Mouse (Mus musculus) common myeloid progenitor, adult 5-6 weeks (primary cell): ENCODE data around the gene Col25a1. TPM values are rescaled to one million over a fixed set of nuclear protein-coding genes. Genes with fewer than 3 reads are reported as not detected.

ENCODE experiments used
- ATAC-seq: replicated peaks from 2 replicates; pipeline ENCODE4 v1.8.0; 2016; ENCODE audit warnings: low read depth, mild to moderate bottlenecking, moderate TSS enrichment, inconsistent platforms; ENCODE audit not compliant: poor library complexity, severe bottlenecking
- total RNA-seq: library from RNA; stranded (forward); fragments of 200-1000, 187-1606 nt; gene quantifications from 2 replicates; pipeline ENCODE4 v1.2.3, GENCODE M21; 2017

Col25a1 gene
- total RNA-seq, result not detected in 2 replicates

DNA sequence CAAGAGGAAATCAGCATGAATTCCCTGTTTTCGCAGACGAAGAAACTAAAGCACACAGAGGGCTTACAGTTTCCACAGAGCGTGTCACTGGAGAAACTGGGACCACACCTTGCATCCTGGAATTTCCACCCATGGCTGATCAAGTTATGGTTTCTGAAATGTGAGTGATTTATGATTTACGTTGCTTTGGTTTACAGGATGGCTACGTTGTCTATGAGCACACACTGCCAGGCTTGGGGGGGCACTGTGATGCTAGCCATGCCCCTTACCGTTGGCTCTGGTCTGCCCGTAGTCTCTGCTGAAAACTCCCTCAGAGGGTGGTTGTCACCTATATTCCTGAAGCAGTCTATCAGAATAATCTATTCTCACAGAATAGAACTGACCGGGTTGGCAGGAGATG, at the start of gene Col25a1:
TSS of gene Col25a1 (plus strand) at position 301 of the 400 bp plus-strand sequence.
- ATAC-seq, result no peak

DNA sequence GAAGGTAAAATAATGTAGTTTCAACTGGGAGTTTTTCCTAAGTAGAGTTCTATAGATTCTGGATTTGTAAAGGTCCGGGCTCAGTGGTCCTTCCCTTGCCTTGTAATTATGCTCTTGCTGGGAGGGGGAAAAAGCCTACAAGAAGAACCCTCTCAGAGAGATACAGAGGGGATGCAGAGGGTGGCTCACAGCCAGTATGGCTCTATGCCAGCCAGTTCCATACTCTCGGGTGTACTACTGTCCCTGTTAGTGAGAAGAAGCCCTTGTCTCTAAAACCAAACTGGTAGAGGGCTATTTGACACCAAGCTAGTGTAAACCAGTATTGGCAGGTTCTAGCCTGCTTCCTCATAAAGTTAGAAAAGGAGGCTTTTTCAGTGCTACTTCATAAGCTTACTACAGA, 48.0 kb upstream of the Col25a1 start:
- ATAC-seq, result no peak

DNA sequence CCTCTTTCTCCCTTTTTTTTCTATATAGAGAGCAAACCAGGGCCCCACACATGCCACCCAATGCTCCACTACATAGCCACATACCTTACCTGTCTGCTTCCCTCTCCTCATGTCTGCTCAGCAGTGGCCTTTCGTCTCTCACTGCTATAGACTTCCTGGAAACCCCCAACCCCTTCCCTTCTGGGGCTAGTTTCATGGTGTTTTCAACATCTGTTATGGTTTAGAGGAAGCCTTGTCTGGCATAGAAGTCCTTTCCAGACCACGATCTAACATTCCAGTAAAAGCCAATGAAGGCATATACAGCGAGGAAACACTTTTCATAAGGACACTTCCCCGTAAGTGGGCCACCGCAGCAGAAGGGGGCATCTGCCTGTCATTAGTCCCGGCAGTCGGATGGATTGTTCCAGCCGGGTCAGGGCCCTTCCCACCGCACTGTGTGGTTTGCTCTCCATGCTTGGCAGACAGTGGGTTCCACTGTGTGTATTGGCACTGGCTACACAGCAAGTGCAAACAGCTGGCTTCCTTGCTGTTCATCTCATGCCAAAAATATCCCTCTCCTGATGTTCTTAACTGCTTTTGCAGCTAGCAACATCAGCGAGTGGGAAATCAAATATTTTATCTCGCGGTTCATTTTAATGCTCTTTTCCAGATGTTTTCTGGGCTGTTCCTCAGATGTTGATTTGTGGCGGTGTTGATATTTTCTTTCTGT, 44.8 kb upstream of the Col25a1 start:
- no peak for ATAC-seq

DNA sequence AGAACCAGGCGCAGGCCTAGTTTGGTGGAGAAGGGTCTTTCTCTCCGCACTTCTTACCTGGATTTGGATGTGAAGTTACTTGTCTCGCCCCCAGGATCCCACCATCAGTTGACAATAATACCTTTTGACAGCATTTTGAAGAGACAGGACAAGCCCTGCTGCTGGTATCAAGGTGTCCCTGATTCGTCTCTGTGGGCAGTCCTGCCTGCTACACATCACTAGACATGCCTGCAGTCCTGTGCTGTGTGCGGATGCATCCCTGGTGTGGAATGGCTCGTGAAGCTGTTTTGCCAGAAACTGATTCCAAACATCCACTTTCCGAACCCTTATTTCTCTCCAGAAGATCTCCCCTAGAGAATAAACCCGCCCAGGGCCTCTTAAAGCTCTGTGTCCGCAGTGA, 43.8 kb upstream of the Col25a1 start:
- no peak for ATAC-seq

DNA sequence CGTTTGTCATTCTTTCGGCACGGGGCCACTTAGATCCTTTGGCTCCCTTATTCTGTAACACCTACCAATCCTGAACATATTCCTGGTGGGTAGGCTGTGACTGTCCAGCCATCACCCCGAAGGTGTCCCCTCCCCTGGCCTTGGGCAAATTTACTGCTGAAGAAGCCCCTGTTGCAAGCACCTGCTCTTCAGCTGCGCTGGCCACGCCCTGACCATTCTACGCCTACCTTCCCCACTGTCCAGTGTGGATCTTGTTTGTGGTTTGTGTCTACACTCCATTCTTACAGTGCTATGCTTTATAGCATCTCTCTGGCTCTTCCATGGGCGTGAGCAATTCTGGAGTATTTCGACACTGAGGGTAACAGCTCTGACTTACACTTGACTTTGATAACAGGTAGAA, 42.6 kb upstream of the Col25a1 start:
- no peak for ATAC-seq

DNA sequence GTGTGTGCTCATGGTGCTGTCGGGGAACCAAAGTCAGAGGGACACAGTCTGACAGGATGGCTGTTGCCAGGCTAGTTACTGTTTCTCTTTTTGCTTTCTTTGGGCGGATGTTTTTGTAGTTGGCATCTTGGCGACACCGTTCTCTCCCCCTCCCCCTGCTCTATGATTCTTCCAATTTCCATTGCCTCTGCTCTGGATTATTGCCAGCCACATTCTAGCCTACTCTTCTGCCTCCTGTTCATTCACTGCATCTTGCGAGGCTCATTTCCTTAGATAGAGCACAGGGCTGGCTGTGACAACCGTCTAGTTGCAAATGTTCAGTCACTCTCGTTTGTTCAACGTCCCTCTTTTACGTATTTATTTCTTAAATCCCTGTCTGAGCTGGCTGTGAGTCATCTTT, 40.8 kb upstream of the Col25a1 start:
- no peak for ATAC-seq

DNA sequence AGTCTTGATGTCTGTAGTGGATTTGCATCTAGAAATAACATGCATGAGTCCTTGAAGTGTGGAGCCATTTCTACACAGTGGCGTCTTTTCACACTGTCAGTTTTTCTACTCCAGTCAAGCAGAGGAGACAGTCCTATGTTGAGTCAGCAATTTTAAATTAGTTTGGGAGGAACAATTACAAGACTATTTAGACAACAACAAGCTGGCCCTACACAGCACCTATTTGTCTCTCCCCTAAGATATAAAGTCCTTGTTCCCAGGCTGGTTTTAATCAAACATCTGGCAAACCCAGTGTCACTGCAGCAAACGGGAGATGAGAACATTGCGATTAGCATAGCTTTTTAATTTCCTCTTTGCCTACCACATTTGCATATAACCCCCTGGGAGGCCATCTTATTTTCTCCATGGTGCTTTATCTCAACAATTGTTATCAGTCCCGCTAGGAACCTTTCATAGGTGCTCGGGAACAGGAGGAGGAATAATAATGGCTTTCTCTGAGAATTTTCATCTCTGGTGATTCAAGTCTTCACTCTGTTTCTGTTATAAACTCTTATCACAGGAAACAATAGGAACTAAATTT, 37.1 kb upstream of the Col25a1 start:
- ATAC-seq, result no peak

DNA sequence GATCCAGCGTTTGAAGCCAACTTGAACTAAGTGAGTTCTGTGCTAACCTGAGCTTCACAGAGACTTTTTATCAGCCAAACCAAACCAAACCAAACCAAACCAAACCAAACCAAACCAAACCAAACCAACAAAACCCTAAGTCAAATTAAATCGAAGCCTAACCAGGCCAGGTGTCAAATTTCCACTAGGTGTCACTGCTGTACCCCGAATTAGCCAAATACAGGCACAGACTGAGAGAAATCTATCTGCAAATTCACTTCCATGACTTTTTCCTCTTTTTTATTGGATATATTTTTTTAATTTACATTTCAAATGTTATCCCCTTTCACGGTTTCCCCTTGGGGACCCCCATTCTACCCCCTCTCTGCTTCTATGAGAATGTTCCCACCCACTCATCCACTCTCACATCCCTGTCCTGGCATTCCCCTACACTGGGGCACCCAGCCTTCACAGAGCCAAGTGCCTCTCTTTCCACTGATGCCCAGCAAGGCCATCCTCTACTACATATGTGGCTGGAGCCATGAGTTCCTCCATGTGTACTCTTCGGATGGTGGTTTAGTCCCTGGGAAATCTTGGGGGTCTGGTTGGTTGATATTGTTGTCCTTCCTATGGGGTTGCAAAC, 36.0 kb upstream of the Col25a1 start:
- ATAC-seq, result peak; percentile 78

DNA sequence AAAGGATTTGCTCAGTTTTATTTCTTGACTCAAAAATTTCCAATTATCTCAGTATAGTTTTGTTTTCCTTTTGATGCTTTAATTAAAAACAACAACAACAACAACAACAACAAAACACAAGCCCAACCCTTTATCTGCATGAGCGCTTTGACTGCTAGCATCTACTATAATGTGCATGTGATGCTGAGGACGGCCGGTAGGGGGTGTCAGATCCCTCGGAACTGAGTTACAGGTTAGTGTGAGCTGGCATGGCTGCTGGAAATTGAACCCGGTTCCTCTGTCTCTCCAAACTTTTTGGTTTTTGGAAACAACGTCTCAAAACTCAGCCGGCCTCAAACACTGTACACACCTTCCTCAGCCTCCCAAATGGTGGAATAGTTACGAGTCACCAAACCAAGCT, 27.8 kb upstream of the Col25a1 start:
- peak; percentile 87 for ATAC-seq

DNA sequence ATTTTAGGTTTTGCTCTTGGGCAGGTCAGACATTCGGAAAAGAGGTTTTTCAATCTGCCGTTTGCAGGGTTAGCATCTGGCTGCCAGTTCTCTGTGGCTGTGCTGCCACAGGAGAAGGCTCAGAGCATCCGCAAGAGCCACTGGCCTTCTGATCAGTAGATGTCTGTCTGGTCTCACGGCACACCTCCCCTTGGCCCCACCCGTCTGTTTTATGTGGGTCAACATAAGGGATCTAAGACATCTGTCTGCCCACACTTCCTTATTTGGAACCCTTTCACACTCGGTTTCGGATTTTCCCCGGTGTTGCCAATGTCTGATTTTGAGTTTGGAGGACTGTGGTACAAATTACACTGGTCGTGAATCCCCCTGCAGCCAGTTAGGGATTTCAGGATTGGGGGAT, 26.8 kb upstream of the Col25a1 start:
- ATAC-seq, result no peak

DNA sequence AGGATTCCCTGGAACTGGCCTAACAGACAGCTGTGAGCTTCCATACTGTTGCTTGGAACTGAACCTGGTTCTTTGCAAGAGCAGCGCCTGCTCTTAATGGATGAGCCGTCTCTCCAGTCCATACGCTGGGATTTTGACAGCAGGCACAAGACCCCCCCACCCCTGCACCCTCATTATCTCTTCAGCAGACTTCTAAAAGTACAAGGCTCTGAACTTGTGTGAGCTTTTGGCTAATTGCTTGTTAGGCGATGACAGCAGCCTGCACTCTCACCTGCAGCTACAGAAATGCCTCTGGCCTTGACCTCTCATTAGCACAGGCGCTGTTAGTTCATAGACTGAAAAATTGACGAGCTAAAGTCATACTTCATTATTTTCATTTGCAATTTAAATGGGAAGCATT, 14.4 kb upstream of the Col25a1 start:
- no peak for ATAC-seq

DNA sequence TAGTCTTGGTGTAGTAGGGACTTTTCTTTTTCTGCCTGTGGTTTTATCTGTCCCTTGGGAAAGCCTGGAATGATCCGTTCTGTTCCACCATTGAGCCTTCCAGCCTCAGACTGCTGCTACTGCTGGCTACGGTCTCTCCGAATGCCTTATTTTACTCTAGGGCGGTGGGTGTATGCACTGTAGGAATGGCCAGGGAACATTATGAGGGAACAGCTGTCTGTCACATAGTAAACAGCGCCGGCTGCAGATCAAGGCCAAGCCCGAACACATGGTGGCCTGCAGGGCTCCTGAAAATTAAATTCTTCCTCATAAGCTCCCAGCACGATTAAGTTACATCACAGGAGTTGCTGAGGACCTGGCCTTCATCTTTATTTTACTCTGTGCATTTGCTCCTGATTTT, 3.5 kb upstream of the Col25a1 start:
- no peak for ATAC-seq

DNA sequence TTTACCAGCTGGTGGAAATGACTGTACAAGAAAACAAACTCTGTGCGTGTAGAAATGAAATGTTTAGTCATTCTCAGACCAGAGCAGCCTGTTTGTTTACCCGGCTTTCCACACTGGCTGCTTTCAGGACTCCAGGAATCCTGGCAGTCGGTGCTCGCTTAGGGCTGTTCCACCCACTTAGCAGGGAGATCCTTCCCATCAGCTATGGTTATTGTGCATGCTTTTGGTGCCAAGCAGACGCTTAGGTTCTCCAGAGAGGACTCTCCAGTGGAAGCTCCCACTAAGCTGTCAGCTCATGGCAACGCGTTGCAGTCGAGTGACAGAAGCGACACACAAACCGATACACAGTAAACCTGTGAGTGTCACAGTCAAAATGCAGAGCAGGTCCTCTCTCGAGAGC, 2.7 kb upstream of the Col25a1 start:
- ATAC-seq, result no peak

DNA sequence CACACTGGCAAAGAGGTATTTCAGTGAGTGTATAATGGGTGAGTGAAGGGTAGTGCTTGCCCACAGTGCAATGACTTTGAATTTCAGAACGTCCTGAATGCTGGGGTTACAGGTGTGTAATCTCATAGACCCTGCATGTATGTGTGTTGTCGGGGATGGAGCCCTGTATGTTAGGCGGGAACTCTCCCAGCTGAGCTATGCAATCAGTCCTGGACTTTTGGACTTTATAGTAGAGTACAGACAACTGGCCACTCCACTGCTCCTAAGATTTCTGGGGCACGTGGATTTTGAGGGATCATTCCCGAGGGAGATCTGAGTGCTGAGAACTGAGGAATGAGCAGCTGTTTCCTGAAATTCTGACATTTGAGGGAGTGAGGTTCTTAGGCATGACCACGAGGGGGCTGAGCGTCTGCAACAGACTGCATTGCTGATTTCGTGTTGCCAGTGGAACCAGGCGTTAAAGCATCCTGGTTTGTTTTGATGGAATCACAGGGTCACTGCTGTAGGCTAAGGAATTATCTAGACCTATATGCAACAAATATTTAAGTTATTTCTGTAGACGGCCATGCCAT, 1.6 kb upstream of the Col25a1 start:
- ATAC-seq, result no peak

DNA sequence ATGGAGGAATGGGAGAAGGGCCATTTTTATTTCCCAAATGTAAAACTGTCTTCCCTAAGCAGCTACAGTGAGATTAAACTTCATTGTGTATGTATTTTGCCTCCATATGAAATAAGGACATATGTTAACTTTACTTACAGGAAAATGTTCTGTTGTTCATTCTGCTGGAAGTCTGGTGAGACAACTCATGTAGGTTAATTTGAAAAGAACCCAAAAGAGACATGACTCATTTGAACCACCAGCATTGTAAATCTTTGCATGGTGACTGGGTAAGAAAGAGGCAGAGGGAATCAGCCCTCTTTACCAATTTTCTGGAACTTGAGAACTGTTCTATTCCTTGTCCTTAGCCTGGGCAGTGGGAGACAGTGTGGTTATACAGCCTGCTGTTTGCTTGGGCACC, 5.9 kb downstream of the Col25a1 start:
- no peak for ATAC-seq

DNA sequence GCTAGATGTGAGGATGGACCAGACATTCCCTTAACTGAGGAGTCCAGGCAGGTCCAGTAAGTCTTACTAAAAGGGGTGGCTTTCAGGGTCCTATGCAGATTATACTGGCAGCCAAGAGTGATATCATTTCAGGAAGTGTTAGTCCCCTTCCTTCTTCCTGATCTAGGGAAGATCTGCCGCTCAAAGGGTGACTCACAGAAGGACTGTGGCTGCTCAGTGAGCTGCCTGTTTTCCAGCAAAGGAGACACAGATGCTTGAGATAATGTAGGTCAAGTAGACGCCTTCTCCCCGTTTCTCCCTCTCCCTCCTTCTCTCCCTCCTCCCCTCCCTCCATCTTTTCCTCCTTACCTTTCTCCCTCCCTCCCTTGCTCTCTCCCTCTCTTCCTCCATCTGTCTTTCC, 6.3 kb downstream of the Col25a1 start:
- no peak for ATAC-seq

DNA sequence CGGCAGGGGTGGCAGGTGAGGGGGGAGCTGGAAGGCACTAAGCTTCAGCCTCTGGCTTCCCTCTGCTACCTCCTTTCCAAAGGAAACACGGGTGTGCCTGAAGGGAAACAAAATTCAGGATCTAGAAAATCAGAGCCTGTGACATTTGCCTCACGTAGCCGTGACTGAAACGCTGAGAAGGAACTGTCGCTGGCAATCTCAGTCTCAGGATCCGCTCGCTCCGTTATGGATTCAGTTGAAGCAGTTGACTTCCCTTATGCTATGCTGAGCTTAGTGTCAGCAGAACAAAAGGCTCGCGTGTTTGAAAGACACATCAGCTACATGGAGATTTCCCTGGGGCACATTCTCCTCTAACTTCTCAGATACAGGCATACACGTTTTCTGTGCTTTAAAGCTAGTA, 14.6 kb downstream of the Col25a1 start:
- no peak for ATAC-seq

DNA sequence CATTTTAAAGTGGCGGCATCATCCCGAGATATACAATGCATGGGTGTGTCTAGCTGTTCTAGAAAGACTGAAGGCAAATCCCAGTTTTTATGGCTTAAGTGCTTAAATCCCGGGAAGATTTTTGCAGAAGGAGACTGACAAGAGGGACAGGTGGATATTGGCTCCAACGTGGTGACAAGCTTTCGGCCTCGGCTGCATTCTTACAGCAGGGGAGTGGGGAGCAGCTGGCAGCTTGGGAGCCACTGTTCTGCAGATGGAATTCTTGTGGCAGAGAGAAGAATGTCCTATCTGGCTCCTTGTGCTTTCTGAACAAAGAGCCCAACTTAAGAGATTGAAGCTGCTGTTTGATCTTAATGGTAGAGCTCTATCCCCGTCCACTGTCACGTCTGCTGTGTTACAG, 16.5 kb downstream of the Col25a1 start:
- no peak for ATAC-seq

DNA sequence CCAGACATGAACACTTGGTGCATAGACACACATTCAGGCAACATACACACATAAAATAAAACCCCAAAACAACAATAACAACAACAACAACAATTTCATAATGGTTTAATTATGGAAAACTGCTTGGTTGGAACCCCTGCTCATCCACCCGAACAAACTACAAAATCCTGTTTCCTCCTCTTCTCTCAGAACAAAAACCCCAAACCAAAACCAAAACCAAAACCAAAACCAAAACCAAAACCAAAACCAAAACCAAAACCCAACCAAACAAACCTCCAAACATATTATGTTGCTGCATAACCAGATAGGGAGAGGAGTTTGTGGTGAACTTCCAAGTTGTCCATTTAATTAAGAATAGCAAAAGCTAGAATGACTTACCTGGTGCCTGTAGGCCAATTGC, 17.9 kb downstream of the Col25a1 start:
- no peak for ATAC-seq

DNA sequence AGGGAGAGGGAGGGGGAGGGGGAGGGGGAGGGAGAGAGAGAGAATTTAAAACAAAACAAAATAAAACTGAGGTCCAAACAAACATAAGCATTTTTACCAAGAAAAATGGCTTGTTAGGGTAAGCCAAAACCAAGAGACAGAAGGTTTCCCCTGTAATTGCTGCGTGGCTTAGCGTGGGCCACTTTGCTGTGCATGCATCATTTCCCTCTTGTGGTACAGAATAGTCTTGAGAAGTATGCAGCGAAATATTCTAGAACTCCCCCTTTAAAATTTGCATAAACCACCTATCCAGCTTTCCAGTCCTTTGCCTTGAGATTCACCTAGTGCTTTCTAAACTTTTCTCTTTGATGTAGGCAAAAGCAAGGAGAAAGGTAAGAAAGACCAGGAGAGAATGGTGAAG, 21.8 kb downstream of the Col25a1 start:
- no peak for ATAC-seq

DNA sequence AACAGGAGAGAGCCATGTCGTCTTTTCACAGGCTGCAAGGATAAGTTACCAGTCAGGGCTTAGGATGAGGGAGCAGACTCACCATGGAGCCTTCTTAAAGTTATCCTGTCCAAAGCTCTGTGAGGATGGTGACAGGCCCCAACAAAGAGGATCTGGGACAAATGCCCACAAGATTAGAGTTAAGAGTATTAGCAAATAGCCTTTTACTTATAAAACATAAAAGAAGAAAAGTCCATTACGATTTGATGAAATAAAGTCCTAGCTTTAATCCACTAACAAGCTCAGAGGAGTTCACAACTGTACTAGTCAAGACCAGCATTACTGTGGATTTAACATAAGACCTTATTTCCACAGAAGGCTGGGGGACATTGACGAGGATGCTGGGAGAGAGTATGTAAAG, 26.2 kb downstream of the Col25a1 start:
- ATAC-seq, result no peak
